Mouse (Mus musculus): ENCODE results near the gene Tceal1.

DNA sequence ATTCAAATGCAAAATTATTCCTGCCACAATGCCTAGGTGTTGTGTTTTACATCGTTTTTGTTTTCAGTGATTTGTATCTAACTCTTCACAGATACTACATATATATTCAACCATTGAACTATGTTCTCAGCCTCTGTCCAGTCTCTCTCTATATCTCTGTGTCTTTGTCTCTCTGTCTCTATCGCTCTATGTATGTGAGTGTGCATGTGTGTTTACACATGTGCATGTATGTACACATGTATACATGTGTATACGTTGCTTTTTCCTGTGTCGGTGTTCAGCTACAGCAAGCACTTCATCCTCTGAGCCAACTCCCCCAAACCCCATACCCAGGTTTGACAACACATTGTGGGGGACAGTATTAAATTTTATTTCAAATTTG is 15.5 kb upstream of the Tceal1 start:
- TF ChIP-seq CTCF (IDR thresholded peaks at IDR 0.05; ENCODE audit: borderline replicate concordance, insufficient read depth, low read depth, low read length) (no peak), POLR2A (IDR thresholded peaks at IDR 0.05; ENCODE audit: borderline replicate concordance, insufficient read depth, low read length) (no peak)

All from cerebellum, adult 2 months (tissue).